ENCODE assay signal across 15 mouse cellular contexts in genomic region chr1:191447391-191448016, GRCm38 (mm10). TPM values are rescaled to one million over a fixed set of nuclear protein-coding genes. Genes with fewer than 3 reads are reported as not detected.
A peak's percentile ranks its signal among the peaks of the same experiment; 100 is the strongest.
DNase-seq lines count a peak whose midpoint lies in the region; ATAC-seq lines count a peak whose summit lies in the region.
"Had no signal": no experiment of that assay in that cellular context is flagged by ENCODE, and none has a peak within 500 bp of the region (broad histone marks: within the 10 kb centered on the region; RNA-seq: fewer than 3 reads in every experiment).

No protein-coding gene starts in this region.

- 72% methylated on average over 6 of the region's 6 CpGs for WGBS in kidney, embryonic 16.5 days

- H3K9ac ChIP-seq in kidney, embryonic 16.5 days (replicated peaks; ENCODE audit: low read length): no peak overlapping the region
- H3K9ac ChIP-seq: embryonic facial prominence, embryonic 15.5 days; forebrain, postnatal 0 days; hindbrain, embryonic 14.5 days; liver, embryonic 14.5 days had no signal

- H3K36me3 ChIP-seq in kidney, embryonic 16.5 days (ENCODE audit: insufficient read depth, low read length): no peaks in the 10 kb centered on the region
- H3K36me3 ChIP-seq in splenic B cell, adult 2 months (ENCODE audit: control insufficient read depth, insufficient read depth, low read length, poor library complexity, severe bottlenecking): no peaks in the 10 kb centered on the region
- H3K36me3 ChIP-seq: embryonic facial prominence, embryonic 15.5 days had no signal

- no peak overlapping the region for H3K4me2 ChIP-seq in kidney, embryonic 16.5 days (replicated peaks; ENCODE audit: low read depth, low read length)
- H3K4me2 ChIP-seq: embryonic facial prominence, embryonic 15.5 days; hindbrain, embryonic 14.5 days had no signal

- H3K27ac ChIP-seq in brown adipose tissue, adult 24 weeks (replicated peaks; ENCODE audit: low read depth, low read length): peak overlapping the region; percentile 87
- H3K27ac ChIP-seq in kidney, embryonic 16.5 days (ENCODE audit: low read length): peak overlapping the region; percentile 80
- H3K27ac ChIP-seq: embryonic facial prominence, embryonic 15.5 days; hindbrain, embryonic 14.5 days; liver, embryonic 14.5 days had no signal

- DNase-seq in thymus, postnatal 14 days: peak; percentile 39
- no peak for DNase-seq in thymus, postnatal 36 days
- peak; percentile 68 for DNase-seq in splenic B cell, adult 2 months (ENCODE audit: low read depth, low spot score)
- DNase-seq in frontal cortex, postnatal 25 days (ENCODE audit: low spot score in 2 of 2): no peak
- no peak for DNase-seq in layer of hippocampus, adult 11-12 months (ENCODE audit: low spot score)
- DNase-seq: cerebellum, postnatal 14 days; forebrain, postnatal 0 days; heart, adult 18-20 months; left cerebral cortex, postnatal 4 days had no signal

- peaks cover 21% of the 10 kb centered on the region for H3K4me1 ChIP-seq in brown adipose tissue, adult 24 weeks (ENCODE audit: control insufficient read depth, insufficient read depth, insufficient read length, low read length)
- H3K4me1 ChIP-seq in kidney, embryonic 16.5 days (ENCODE audit: insufficient read depth, low read length): peaks cover 34% of the 10 kb centered on the region
- H3K4me1 ChIP-seq: embryonic facial prominence, embryonic 15.5 days had no signal

- no peaks in the 10 kb centered on the region for H3K9me3 ChIP-seq in kidney, embryonic 16.5 days (ENCODE audit: low read length)
- H3K9me3 ChIP-seq: embryonic facial prominence, embryonic 15.5 days; megakaryocyte, embryonic 14.5 days had no signal

- H3K4me3 ChIP-seq in brown adipose tissue, adult 24 weeks (ENCODE audit: insufficient read depth, low read depth, low read length): no peak overlapping the region
- H3K4me3 ChIP-seq in kidney, embryonic 16.5 days (ENCODE audit: low read length): no peak overlapping the region
- H3K4me3 ChIP-seq: embryonic facial prominence, embryonic 15.5 days; megakaryocyte, embryonic 14.5 days had no signal

- H3K27me3 ChIP-seq in kidney, embryonic 16.5 days (ENCODE audit: insufficient read depth, low read length): no peaks in the 10 kb centered on the region
- H3K27me3 ChIP-seq in splenic B cell, adult 2 months (ENCODE audit: control insufficient read depth, insufficient read depth, low read length, poor library complexity, severe bottlenecking): no peaks in the 10 kb centered on the region
- H3K27me3 ChIP-seq: embryonic facial prominence, embryonic 15.5 days; megakaryocyte, embryonic 14.5 days had no signal

- ATAC-seq in kidney, embryonic 16.5 days (ENCODE audit: low FRiP score, low TSS enrichment): peak; percentile 84
- ATAC-seq: forebrain, postnatal 0 days had no signal

RNA-seq across cellular contexts. Expression of gene Ppp2r5a, which starts 44.4 kb away (rescaled TPM):
- 895 and 923 TPM in 2 replicates for polyA plus RNA-seq in brown adipose tissue, adult 24 weeks (2012; ENCODE audit: insufficient read depth, insufficient read length, missing spikeins)
- 15.7 and 18.8 TPM in 2 replicates for polyA plus RNA-seq in kidney, embryonic 16.5 days (2015; fragmentation: Nextera tagmentation; extraction: Ambion mirVana)

Comparison
In these comparisons a context has a peak if more than half of its experiments do, and no peak if none do; other contexts are left out.
1. DNase-seq: peak in thymus, postnatal 14 days (single experiment) and splenic B cell, adult 2 months (single experiment); none in thymus, postnatal 36 days (0 of 2), frontal cortex, postnatal 25 days (0 of 2) and layer of hippocampus, adult 11-12 months (single experiment).
2. RNA of gene Ppp2r5a, which starts 44.4 kb away (polyA plus RNA-seq): 895 to 923 TPM in brown adipose tissue, adult 24 weeks; 15.7 to 18.8 TPM in kidney, embryonic 16.5 days; every median in the first group is over 10 times any median in the second.